Mouse (Mus musculus): ENCODE measurements at regions not wholly inside any gene's neighbourhood (a gene's known extent, or its start where the extent isn't known, plus 50 kb on each side); places are given as distances from the start of the nearest gene placed in this dataset. TPM values are rescaled to one million over a fixed set of nuclear protein-coding genes. Genes with fewer than 3 reads are reported as not detected.

DNA sequence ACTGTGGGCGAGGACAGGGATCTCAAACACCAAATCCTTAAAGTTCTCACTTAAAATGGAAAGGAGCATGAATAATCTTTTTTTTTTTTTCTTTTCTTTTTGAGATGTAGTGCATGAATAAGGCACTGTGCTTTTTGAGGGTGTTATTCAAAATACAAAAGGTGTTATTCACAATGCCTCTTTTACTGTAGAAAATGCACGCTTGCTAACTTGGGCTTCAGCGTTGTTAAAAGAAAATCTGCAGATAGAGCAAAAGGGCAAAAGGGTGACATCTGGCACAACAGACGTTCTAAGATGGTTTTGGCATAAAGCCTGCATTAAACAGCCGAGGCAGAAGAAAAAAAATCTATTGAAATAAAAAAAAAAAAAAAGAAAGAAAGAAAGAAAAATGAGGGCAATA is 651.5 kb upstream of the Lrrn3 start:
- whole genome bisulfite sequencing, result 31% methylated on average over 5 of the region's 5 CpGs
- no peaks in the 10 kb centered on the region for H3K36me3 ChIP-seq

DNA sequence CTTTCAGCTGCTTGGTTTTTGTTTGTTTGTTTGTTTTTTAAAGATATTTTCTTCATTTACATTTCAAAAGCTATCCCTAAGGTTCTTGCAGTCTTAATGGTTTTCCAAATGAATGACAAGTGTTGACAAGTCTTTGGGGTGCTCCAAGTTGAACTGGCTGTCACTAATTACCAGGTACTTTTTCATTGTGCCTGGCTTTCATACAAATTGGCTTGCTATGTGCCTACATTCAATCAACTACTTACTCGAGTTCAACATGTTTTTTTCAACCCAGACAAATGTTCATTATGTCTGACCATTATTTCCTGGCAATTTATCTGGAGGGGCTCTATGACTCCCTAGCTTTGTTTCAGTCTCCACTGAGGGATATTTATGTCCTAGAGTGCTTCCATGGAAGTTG is 614.0 kb upstream of the Lrrn3 start:
- Histone ChIP-seq H3K4me3 (no peak overlapping the region), H3K4me1 (no peaks in the 10 kb centered on the region), H3K9ac (replicated peaks) (no peak overlapping the region), H3K27me3 (no peaks in the 10 kb centered on the region), H3K4me2 (replicated peaks) (no peak overlapping the region), H3K27ac (replicated peaks) (no peak overlapping the region), H3K9me3 (no peaks in the 10 kb centered on the region), H3K36me3 (no peaks in the 10 kb centered on the region)
- WGBS, result 60% methylated on average over 1 of the region's 1 CpGs
- ATAC-seq (ENCODE audit: low FRiP score, low read depth), result no peak

More for the DNA sequence above, 651.5 kb upstream of the Lrrn3 start:
- H3K9me3 ChIP-seq, result peaks cover 7% of the 10 kb centered on the region; the same call in 1 of the 2 replicates
- ATAC-seq (ENCODE audit: low FRiP score, low read depth), result peak; percentile 55; the same call in 1 of the 2 replicates
- H3K27ac ChIP-seq (replicated peaks), result peak overlapping the region; percentile 42
- H3K9ac ChIP-seq (replicated peaks), result no peak overlapping the region
- peaks cover 6% of the 10 kb centered on the region; the same call in 1 of the 2 replicates for H3K4me1 ChIP-seq
- no peaks in the 10 kb centered on the region for H3K27me3 ChIP-seq
- H3K4me3 ChIP-seq, result no peak overlapping the region
- H3K4me2 ChIP-seq (replicated peaks), result no peak overlapping the region

DNA sequence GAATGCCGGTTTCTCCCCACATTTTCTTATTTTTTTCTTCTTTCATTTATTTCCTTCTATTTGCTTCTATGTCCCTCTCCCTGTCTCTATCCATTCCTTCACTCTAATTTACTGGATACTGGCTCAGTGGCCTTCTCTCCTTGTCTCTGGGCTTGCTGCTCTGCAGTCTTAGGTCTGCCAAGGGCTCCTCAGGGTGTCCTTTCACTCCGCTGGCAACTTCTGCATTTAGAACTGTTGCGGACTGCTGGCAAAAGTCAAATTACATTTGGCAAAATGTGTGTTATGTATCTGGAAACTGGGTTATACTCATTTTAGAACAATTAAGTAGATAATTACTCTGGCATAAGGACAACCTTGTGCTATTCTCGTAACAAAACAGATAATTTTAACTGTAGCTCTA is 584.2 kb upstream of the Lrrn3 start:
- no peaks in the 10 kb centered on the region for H3K4me1 ChIP-seq
- H3K9me3 ChIP-seq, result no peaks in the 10 kb centered on the region
- H3K27me3 ChIP-seq, result no peaks in the 10 kb centered on the region
- H3K4me2 ChIP-seq (replicated peaks), result no peak overlapping the region
- no peak for ATAC-seq (ENCODE audit: low FRiP score, low read depth)
- no peak overlapping the region for H3K27ac ChIP-seq (replicated peaks)
- H3K36me3 ChIP-seq, result no peaks in the 10 kb centered on the region
- WGBS, result 92% methylated on average over 4 of the region's 4 CpGs
- H3K4me3 ChIP-seq, result no peak overlapping the region
- H3K9ac ChIP-seq (replicated peaks), result no peak overlapping the region

DNA sequence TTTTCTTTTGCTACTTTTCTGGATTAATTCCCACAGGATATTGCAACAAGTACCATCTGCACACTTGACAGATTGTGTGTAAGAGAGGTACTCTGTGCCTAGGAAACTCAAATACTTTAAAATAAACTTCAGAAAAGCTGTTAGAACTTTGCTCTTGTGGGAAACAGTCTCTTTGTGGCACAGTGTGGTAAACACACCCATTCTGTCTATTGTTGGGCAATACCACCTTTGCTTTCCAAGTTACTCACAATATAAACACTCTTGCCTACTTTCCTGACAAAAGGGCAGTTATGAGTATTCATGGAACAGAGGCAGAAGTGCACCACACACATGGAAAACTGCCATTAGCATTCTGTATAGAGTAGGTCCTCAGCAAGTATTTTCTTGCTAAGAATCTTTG is 577.5 kb upstream of the Lrrn3 start:
- H3K9ac ChIP-seq (replicated peaks), result no peak overlapping the region
- no peaks in the 10 kb centered on the region for H3K27me3 ChIP-seq
- H3K27ac ChIP-seq (replicated peaks), result no peak overlapping the region
- H3K4me2 ChIP-seq (replicated peaks), result no peak overlapping the region
- no peak overlapping the region for H3K4me3 ChIP-seq
- H3K36me3 ChIP-seq, result no peaks in the 10 kb centered on the region
- ATAC-seq (ENCODE audit: low FRiP score, low read depth), result no peak
- H3K4me1 ChIP-seq, result no peaks in the 10 kb centered on the region
- H3K9me3 ChIP-seq, result no peaks in the 10 kb centered on the region

DNA sequence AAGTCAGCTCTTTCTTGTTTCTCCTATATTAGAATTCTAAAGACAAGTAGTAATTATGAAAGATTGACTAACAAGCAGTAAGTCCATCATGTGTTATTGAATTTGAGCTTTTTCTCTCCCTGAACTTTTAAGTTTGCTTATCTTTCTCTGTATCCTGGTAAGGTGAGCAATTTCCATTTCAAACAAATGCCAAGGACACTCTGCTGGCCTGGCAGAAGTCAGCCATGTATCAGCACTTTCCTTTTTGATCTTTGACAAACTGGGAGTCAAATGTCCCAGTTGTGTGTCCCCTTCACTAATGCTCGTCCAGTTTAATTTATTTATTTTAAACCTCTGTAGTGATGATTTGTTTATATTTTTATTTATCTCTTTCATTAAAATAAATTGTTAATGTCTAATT is 562.8 kb upstream of the Lrrn3 start:
- Histone ChIP-seq H3K4me2 (replicated peaks) (no peak overlapping the region), H3K4me1 (no peaks in the 10 kb centered on the region), H3K36me3 (no peaks in the 10 kb centered on the region), H3K4me3 (no peak overlapping the region), H3K27ac (replicated peaks) (no peak overlapping the region), H3K9ac (replicated peaks) (no peak overlapping the region), H3K27me3 (no peaks in the 10 kb centered on the region), H3K9me3 (no peaks in the 10 kb centered on the region)
- ATAC-seq (ENCODE audit: low FRiP score, low read depth), result no peak
- 69% methylated on average over 1 of the region's 1 CpGs for WGBS

DNA sequence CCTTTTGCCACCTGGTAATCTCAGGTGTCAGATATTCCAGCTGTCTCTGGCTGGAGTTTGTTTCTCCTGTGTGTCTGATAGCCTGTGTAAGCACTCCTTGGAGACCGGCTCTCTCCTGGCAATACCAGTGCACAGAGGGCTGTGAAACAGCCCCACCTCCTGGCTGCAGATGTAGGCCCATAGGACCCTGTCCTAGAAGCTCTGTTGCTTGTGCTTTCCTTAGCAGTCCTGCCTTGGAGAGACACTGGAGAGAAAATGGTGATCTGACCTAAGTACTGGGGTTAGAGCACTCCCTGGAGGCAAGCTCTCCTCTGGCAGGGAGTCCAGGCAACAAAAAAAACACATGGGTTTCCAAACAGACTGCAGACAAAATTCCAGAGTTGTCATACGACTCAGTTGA is 541.6 kb upstream of the Lrrn3 start:
- no peak for ATAC-seq (ENCODE audit: low FRiP score, low read depth)
- H3K4me3 ChIP-seq, result no peak overlapping the region
- H3K4me1 ChIP-seq, result no peaks in the 10 kb centered on the region
- H3K9ac ChIP-seq (replicated peaks), result no peak overlapping the region
- no peaks in the 10 kb centered on the region for H3K9me3 ChIP-seq
- no peaks in the 10 kb centered on the region for H3K36me3 ChIP-seq
- H3K27me3 ChIP-seq, result no peaks in the 10 kb centered on the region
- 66% methylated on average over 2 of the region's 2 CpGs for WGBS
- no peak overlapping the region for H3K4me2 ChIP-seq (replicated peaks)
- H3K27ac ChIP-seq (replicated peaks), result no peak overlapping the region

DNA sequence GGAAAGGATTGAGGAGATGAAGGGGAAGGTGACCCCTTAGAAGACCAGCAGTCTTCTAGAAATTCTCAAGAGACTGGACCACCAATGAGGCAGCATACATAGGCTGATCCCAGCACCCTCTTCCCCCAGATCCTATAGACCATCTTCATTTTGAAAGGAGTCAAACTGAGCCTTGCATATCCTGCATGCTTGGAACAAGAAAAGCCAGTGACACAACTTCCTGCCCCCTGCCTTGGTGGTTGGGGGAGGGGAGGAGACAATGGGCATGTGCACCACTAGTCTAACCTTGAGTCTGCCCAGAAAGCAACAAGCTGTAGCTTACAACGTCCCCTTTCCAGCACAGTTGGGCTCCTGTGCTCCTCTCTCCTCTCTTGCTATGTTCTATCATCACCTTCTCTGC is 531.3 kb upstream of the Lrrn3 start:
- H3K27me3 ChIP-seq, result no peaks in the 10 kb centered on the region
- H3K36me3 ChIP-seq, result no peaks in the 10 kb centered on the region
- 42% methylated on average over 1 of the region's 1 CpGs for WGBS
- no peak overlapping the region for H3K27ac ChIP-seq (replicated peaks)
- no peaks in the 10 kb centered on the region for H3K4me1 ChIP-seq
- no peak overlapping the region for H3K4me3 ChIP-seq
- H3K4me2 ChIP-seq (replicated peaks), result no peak overlapping the region
- H3K9me3 ChIP-seq, result no peaks in the 10 kb centered on the region
- H3K9ac ChIP-seq (replicated peaks), result no peak overlapping the region
- ATAC-seq (ENCODE audit: low FRiP score, low read depth), result no peak

DNA sequence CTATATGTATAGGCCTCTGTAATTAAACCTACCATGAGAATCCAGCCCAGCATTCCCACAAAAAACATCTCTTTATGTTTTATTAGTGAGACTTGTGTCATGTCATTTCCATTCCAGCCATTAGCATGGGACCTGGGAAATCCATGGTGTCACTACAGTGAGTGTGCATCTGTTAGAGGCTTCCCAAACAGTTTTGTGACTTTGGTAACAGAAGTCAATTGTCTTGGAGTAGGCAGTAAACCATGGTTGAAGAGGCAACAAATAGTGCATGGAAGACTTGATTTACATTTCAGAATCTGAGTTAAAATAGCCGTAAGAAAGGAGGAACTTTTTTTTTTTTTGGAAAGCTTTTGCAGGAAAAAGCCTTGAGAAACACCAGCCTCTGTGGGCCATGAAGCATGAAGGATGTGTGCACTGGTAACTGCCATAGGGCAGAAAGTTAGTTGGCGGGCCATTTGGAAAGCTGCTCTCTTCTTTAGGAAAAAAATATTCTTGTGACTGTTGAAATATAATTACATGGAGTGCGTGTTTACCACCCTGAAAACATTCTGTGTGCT is 522.7 kb upstream of the Lrrn3 start:
- WGBS, result 82% methylated on average over 3 of the region's 3 CpGs
- no peak for ATAC-seq (ENCODE audit: low FRiP score, low read depth)
- Histone ChIP-seq H3K9ac (replicated peaks) (no peak overlapping the region), H3K4me1 (no peaks in the 10 kb centered on the region), H3K9me3 (no peaks in the 10 kb centered on the region), H3K27me3 (no peaks in the 10 kb centered on the region), H3K4me2 (replicated peaks) (no peak overlapping the region), H3K27ac (replicated peaks) (no peak overlapping the region), H3K36me3 (no peaks in the 10 kb centered on the region), H3K4me3 (no peak overlapping the region)

DNA sequence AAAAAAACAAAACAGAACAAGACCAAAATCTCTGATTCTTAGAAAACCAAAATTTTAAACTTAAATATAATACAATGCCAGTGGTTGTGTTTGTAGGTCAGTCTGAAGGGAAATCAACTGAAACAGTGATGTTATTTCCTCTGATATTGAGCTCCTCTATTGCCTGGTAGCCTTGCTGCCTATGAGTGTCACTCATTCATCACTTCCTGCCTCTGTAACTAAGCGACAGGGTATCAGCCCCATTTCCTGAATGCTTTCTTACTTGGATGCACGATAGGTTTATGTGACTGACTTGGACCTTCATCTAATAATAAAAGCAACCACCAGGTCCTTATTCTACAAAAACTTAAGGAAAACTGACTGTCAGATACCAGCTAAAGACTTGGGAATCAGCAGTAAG is 520.7 kb upstream of the Lrrn3 start:
- Histone ChIP-seq H3K9ac (replicated peaks) (no peak overlapping the region), H3K4me3 (no peak overlapping the region), H3K27me3 (no peaks in the 10 kb centered on the region), H3K27ac (replicated peaks) (no peak overlapping the region), H3K4me2 (replicated peaks) (no peak overlapping the region), H3K9me3 (no peaks in the 10 kb centered on the region), H3K4me1 (no peaks in the 10 kb centered on the region), H3K36me3 (no peaks in the 10 kb centered on the region)
- ATAC-seq (ENCODE audit: low FRiP score, low read depth), result no peak
- WGBS, result 88% methylated on average over 2 of the region's 2 CpGs

Small RNA genes lying in the stretch of these regions (microRNA-seq; reads per million reads assigned to microRNA genes)
- gene Gm25248, result not detected

Measured in midbrain, embryonic 12.5 days (tissue).